9 mouse cellular contexts compared by ENCODE assay signal in genomic region chr16:62758340-62758739, GRCm38 (mm10). TPM values are rescaled to one million over a fixed set of nuclear protein-coding genes. Genes with fewer than 3 reads are reported as not detected.
DNase-seq lines count a peak whose midpoint lies in the region; ATAC-seq lines count a peak whose summit lies in the region.
"Had no signal": no experiment of that assay in that cellular context is flagged by ENCODE, and none has a peak within 500 bp of the region (broad histone marks: within the 10 kb centered on the region; RNA-seq: fewer than 3 reads in every experiment).

No protein-coding gene starts in this region.

- H3K27me3 ChIP-seq in midbrain, embryonic 10.5 days (ENCODE audit: low read depth, poor library complexity, severe bottlenecking) = no peaks in the 10 kb centered on the region
- no peaks in the 10 kb centered on the region for H3K27me3 ChIP-seq in midbrain, embryonic 13.5 days
- no peaks in the 10 kb centered on the region for H3K27me3 ChIP-seq in liver, embryonic 12.5 days (replicated peaks)

- H3K9ac ChIP-seq in midbrain, embryonic 13.5 days (replicated peaks) = no peak overlapping the region
- no peak overlapping the region for H3K9ac ChIP-seq in liver, embryonic 12.5 days

- ATAC-seq in midbrain, embryonic 13.5 days = no peak
- ATAC-seq in liver, embryonic 12.5 days = peak; percentile 54

- 0 out of 2 replicates have a peak, but pooled peaks cover 4% of the 10 kb centered on the region for H3K36me3 ChIP-seq in midbrain, embryonic 10.5 days
- peaks cover 6% of the 10 kb centered on the region; the same call in 1 of the 2 replicates for H3K36me3 ChIP-seq in midbrain, embryonic 13.5 days
- H3K36me3 ChIP-seq in liver, embryonic 12.5 days = peaks cover 15% of the 10 kb centered on the region; the same call in 1 of the 2 replicates

- H3K4me1 ChIP-seq in midbrain, embryonic 10.5 days = peaks cover 6% of the 10 kb centered on the region; the same call in 1 of the 2 replicates
- no peaks in the 10 kb centered on the region for H3K4me1 ChIP-seq in midbrain, embryonic 13.5 days (replicated peaks)
- H3K4me1 ChIP-seq in liver, embryonic 12.5 days = no peaks in the 10 kb centered on the region

- H3K9me3 ChIP-seq in midbrain, embryonic 10.5 days (replicated peaks) = no peaks in the 10 kb centered on the region
- no peaks in the 10 kb centered on the region for H3K9me3 ChIP-seq in midbrain, embryonic 13.5 days
- no peaks in the 10 kb centered on the region for H3K9me3 ChIP-seq in liver, embryonic 12.5 days (replicated peaks)

- intact Hi-C loops in gastrocnemius, postnatal 14 days (cut with DNase I; ENCODE audit: low total_unique reads) = no loop called here

- DNase-seq in midbrain, embryonic 10.5 days (ENCODE audit: low spot score) = peak; percentile 17
- peak; percentile 23 for DNase-seq in embryo, embryonic 11.5 days (ENCODE audit: low read depth, low spot score)
- DNase-seq in testis, postnatal 14 days (ENCODE audit: low spot score) = peak; percentile 31
- no peak for DNase-seq in urinary bladder, postnatal 25 days (ENCODE audit: low spot score)
- DNase-seq in gastrocnemius, postnatal 14 days = no peak
- DNase-seq in cerebellum, adult 11 months = no peak

- WGBS in midbrain, embryonic 10.5 days = 95% methylated on average over 2 of the region's 2 CpGs
- WGBS in midbrain, embryonic 13.5 days = 95% methylated on average over 2 of the region's 2 CpGs
- 72% methylated on average over 2 of the region's 2 CpGs for WGBS in liver, embryonic 12.5 days (ENCODE audit: insufficient replicate concordance)

- H3K4me3 ChIP-seq in midbrain, embryonic 10.5 days = no peak overlapping the region
- H3K4me3 ChIP-seq in midbrain, embryonic 13.5 days (replicated peaks) = no peak overlapping the region
- H3K4me3 ChIP-seq in liver, embryonic 12.5 days = no peak overlapping the region

- H3K27ac ChIP-seq in midbrain, embryonic 10.5 days (replicated peaks) = no peak overlapping the region
- no peak overlapping the region for H3K27ac ChIP-seq in midbrain, embryonic 13.5 days
- H3K27ac ChIP-seq in liver, embryonic 12.5 days = no peak overlapping the region

- H3K4me2 ChIP-seq in midbrain, embryonic 13.5 days (replicated peaks) = no peak overlapping the region
- H3K4me2 ChIP-seq in liver, embryonic 12.5 days = no peak overlapping the region

RNA-seq across cellular contexts. Expression of gene Nsun3, which starts 28.3 kb away (rescaled TPM):
- 7.8 and 11.3 TPM in 2 replicates for polyA plus RNA-seq in midbrain, embryonic 10.5 days (2016; fragmentation: Nextera tagmentation; extraction: Ambion mirVana)
- 10.4 and 11.4 TPM in 2 replicates for polyA plus RNA-seq in midbrain, embryonic 13.5 days (2015; fragmentation: Nextera tagmentation; extraction: Ambion mirVana)
- 7.2 and 9.4 TPM in 2 replicates for polyA plus RNA-seq in liver, embryonic 12.5 days (2016; fragmentation: Nextera tagmentation; extraction: Ambion mirVana)
- total RNA-seq in gastrocnemius, postnatal 14 days (2021) = 1 to 10 TPM; 5.9 to 6.1 TPM

RNA-seq across cellular contexts. Expression of gene Stx19, which starts 56.1 kb away (rescaled TPM):
- polyA plus RNA-seq in midbrain, embryonic 10.5 days (2016; fragmentation: Nextera tagmentation; extraction: Ambion mirVana) = 0.30 and 0.36 TPM in 2 replicates
- 0.50 and 0.52 TPM in 2 replicates for polyA plus RNA-seq in midbrain, embryonic 13.5 days (2015; fragmentation: Nextera tagmentation; extraction: Ambion mirVana)
- 0.11 and 0.23 TPM in 2 replicates for polyA plus RNA-seq in liver, embryonic 12.5 days (2016; fragmentation: Nextera tagmentation; extraction: Ambion mirVana)
- not detected for total RNA-seq in gastrocnemius, postnatal 14 days (2021)
- polyA plus RNA-seq: large intestine, adult 2 months had no signal

Comparison
In these comparisons a context has a peak if more than half of its experiments do, and no peak if none do; other contexts are left out.
1. DNase-seq: peak in midbrain, embryonic 10.5 days (single experiment), embryo, embryonic 11.5 days (single experiment) and testis, postnatal 14 days (single experiment); none in urinary bladder, postnatal 25 days (single experiment), gastrocnemius, postnatal 14 days (single experiment) and cerebellum, adult 11 months (single experiment).